Mouse (Mus musculus): ENCODE results near the gene Igsf21. TPM values are rescaled to one million over a fixed set of nuclear protein-coding genes. Genes with fewer than 3 reads are reported as not detected.

The Igsf21 gene
- polyA plus RNA-seq, 1 experiment = not detected

DNA sequence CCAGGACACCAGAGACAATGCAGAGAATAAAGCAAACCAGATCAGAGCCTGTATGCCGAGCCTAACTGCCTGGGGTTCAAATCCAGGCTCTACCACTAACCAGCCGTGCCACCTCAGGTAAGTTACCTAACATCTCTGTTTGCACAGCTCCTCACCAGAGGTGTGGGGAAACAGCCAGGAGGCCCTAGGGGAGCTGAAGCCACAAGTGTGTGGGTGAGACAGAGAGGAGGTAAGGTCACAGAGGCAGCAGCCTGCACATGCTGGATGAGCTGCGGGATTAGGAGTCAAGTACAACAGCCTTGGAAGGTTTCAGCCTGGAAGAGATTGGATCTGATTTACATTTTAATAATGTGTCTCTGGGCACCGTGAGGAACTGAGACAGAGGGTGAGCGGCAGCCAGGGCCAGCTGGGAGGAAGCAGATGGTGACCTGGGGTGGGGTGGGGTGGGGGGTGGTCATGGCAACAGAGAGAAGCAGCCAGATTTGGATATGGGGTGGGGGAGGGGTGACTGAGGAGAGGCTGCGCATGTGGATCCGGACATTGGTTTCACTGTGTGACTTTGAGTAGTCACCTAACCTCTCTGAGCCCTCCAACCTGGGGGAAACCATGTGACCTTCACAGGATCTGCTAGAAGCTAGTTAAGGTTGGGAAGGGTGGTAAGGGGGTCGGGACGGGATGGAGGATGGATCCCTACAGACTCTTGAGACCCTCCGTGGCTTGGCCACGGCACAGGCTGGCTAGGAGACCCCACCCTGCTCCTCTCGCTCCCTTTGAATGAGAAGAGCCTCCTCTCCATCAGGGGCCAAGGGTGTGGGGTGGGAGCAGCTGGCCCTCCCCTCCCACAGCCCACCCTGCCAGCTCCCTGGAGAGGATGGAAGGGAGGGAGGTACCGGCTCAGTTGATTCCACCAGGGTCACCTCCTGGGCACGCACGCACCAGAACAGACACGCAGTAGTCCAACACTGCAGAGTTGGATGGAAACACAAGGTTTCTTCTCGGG is 27.4 kb downstream of the Igsf21 start:
- TF ChIP-seq GATA1 (IDR thresholded peaks at IDR 0.05; ENCODE audit: low read length) = no peak

- TF ChIP-seq GATA1 (IDR thresholded peaks at IDR 0.05; ENCODE audit: low read length) = no peak
Measured at GRCm38 (mm10) chr4:140218384-140218783, 28.2 kb downstream of the Igsf21 start.

- TF ChIP-seq GATA1 (IDR thresholded peaks at IDR 0.05; ENCODE audit: low read length) = no peak
Measured at GRCm38 (mm10) chr4:140217934-140218333, 28.6 kb downstream of the Igsf21 start.

GRCm38 (mm10) chr4:140216096-140216495 is 30.5 kb downstream of the Igsf21 start:
- no peak for TF ChIP-seq GATA1 (IDR thresholded peaks at IDR 0.05; ENCODE audit: low read length)

DNA sequence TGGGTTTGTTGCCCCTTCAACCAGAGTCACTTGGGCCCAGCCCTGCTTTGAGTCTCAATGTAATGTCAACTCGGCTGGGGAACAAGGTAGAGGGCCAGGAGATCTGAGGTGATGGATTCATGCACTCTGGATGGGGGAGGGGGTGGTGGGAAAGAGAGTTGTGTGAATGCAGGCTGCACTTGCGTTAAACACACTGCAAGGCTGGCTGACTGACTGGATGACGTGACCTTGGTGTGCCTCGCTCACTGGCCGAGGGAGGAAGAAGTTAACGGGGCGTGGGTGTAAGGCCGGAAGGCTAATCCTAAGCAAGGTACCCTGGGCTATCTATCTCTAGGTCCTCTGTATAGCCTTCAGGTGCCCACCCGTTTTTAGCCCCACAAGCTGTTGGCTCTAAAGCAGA is 31.4 kb downstream of the Igsf21 start:
- no peak for TF ChIP-seq GATA1 (IDR thresholded peaks at IDR 0.05; ENCODE audit: low read length)

DNA sequence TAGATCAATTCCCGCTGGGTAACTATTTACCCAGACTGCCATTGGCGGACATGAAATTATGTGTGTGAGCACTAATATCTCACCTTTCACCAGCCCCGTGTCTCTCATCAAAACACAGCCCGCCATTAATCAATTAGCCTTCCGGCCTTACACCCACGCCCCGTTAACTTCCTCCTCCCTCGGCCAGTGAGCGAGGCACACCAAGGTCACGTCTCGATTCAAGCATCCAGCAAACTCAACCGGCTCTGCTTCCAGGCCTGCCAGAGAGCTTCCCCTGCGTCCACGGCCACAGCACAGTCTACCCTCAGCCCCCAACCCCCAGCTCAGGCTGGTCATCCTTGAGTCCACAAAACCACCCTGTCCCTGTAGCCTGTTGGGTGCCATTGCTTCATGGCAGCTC is 32.2 kb downstream of the Igsf21 start:
- no peak for TF ChIP-seq GATA1 (IDR thresholded peaks at IDR 0.05; ENCODE audit: low read length)

GRCm38 (mm10) chr4:140210129-140210890 is 36.3 kb downstream of the Igsf21 start:
- TF ChIP-seq GATA1 (IDR thresholded peaks at IDR 0.05; ENCODE audit: low read length) = no peak

DNA sequence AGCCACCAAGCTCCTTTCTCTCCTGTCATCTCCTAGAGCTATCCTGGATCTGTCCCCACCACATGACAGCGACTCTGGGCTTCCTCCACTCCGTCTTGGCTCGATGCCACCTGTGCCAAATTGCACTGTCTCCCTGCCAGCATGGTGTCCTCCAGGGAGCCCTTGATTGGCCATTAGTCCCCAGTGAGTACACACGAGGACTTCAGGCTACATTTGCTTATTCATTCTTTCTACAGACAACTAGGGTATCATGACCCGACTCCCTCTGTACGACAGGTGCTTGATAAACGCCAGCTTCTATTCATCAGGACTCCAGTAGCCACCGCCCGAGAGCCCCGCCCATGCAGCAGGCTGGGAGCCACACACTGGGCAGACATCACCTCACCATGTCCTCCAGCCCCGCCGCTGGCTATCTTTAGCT is 40.8 kb downstream of the Igsf21 start:
- no peak for TF ChIP-seq GATA1 (IDR thresholded peaks at IDR 0.05; ENCODE audit: low read length)

DNA sequence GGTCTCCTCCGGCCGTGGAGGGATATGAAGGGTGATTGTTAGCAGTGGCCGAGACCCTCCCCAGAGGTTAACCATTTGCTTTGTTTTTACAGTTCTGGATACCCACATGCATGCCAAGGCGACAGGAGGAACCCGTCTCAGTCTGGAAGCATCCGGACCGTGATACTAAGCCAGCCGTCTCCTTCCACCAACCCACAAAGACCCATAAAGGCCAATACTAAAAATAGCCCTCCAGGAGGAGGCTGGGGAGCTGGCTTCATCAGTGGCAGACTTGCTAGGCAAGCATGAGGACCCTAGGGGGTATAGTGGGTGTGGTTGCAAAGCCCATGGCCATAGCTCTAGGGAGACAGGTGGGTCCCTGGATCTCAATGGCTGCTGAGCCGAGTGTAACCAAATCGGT is 41.8 kb downstream of the Igsf21 start:
- no peak for TF ChIP-seq GATA1 (IDR thresholded peaks at IDR 0.05; ENCODE audit: low read length)

DNA sequence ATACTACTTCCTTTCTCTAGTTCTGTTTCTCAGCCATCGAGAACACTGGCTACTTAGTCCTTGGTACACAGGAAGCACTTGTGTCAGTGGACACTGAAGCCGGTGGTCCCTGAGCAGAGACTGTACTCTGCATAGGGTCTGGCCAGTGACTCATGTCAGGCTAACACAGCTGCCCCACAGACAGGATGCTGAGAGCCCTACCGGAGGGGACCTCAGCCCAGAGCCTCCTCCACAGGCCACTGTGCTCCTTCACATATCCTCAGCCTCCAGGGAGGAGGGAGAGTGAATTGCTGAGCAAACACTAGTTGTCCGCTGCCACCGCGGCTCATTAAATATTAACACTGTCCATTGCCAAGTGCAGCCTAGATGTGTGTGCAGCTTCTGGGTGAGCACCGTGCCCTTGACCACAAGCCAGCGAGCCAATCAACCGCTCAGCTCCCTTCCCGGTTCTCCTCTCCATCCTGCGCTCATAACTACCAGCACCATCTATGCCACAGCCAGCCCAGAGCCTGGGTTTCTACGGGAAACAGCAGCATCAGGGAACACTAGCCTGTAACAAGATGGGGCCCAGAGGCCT is 42.8 kb downstream of the Igsf21 start:
- TF ChIP-seq GATA1 (IDR thresholded peaks at IDR 0.05; ENCODE audit: low read length) = no peak

GRCm38 (mm10) chr4:140202196-140202595 is 44.4 kb downstream of the Igsf21 start:
- no peak for TF ChIP-seq GATA1 (IDR thresholded peaks at IDR 0.05; ENCODE audit: low read length)

- TF ChIP-seq GATA1 (IDR thresholded peaks at IDR 0.05; ENCODE audit: low read length) = no peak
Measured at GRCm38 (mm10) chr4:140200296-140200695, 46.3 kb downstream of the Igsf21 start.

DNA sequence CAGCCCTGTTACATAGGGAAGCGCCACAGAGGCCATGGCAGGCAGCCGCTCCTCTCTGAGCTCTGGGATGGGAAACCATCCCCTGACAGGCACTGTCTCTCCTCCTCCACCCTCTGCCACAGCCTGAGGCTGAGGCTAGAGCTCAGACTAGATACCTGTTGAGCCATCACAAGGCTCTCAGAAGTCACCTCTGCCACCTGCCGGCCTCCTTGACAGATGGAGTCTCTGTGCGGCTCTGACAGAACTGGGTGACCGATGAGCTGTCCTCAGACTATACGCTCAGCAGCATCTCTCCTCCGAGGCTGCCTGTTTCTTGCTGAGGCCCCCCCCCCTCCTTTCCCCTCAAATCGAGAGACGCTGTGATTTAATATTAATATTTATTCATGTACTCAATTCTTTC is 49.9 kb downstream of the Igsf21 start:
- no peak for TF ChIP-seq GATA1 (IDR thresholded peaks at IDR 0.05; ENCODE audit: low read length)

DNA sequence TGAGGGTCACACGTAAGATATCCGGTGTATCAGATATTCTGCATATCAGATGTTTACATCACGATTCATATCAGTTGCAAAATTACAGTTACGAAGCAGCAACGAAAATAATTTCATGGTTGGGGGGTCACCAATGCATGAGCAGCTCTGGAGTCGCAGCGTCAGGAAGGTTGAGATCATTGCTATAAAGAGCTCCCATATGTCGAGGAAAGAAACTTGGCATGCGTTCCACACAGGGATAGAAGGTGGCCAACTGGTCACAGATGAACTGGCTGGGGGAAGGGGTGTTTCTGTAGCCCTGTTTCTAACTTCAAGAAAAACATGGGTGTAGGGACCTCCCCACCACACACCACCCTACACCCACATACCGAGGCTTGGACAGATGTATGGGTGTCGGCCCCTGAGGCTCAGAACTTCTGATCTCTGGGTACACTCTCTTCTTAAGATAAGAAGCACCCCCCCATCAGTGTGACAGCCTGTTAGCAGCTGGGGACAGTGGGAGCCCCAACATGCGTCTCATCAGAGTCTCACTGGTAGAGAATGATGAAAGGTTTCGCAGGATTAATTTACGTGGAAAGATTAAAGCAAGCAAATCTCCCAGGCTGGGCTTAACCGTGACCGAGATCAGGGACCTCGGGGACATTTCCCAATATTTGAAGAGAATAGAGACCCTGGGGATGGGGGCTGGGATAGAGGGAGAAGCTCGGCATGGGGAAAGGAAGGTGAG is 54.1 kb downstream of the Igsf21 start:
- TF ChIP-seq GATA1 (IDR thresholded peaks at IDR 0.05; ENCODE audit: low read length) = no peak

DNA sequence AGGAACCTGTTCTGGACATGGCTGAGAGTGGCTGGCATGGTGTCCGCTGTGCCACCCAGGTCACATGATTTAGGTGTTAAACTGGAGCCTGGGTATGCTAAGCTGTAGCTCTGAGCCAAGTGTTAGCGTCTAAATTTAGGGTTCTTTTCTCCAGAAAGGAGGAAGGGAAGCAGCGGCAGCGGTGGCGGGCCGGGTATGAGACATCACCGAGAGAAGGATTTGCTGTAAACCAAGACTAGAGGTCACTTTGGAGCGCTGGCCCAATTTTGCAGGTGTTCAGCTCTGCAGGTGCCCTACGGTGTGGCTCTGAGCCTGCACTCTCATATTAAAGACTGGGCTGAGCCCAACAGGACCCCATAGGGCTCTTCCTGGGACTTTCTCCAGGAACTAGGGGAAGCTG is 57.0 kb downstream of the Igsf21 start:
- TF ChIP-seq GATA1 (IDR thresholded peaks at IDR 0.05; ENCODE audit: low read length) = no peak
